Mouse (Mus musculus) midbrain, embryonic 10.5 days (tissue): ENCODE data around the gene Glp2r. TPM values are rescaled to one million over a fixed set of nuclear protein-coding genes. Genes with fewer than 3 reads are reported as not detected.
A peak's percentile ranks its signal among the peaks of the same experiment; 100 is the strongest.

Experiments used
- DNase-seq: peaks from one replicate; pipeline ENCODE4 v3.0.0-alpha.2; 2017; ENCODE audit warnings: low spot score
- H3K27ac ChIP-seq: fragments of 300-500 bp; sonication (generic); replicated peaks from 2 replicates; pipeline ENCODE4 v1.5.1; 2016; ENCODE audit warnings: mild to moderate bottlenecking
- H3K27me3 ChIP-seq: fragments of 300-500 bp; sonication (generic); 2 replicates; pipeline ENCODE4 v1.6.1; 2016; ENCODE audit warnings: low read depth, mild to moderate bottlenecking; ENCODE audit not compliant: poor library complexity, severe bottlenecking
- H3K36me3 ChIP-seq: fragments of 300-500 bp; sonication (generic); 2 replicates; pipeline ENCODE4 v1.6.1; 2016; ENCODE audit warnings: mild to moderate bottlenecking, moderate library complexity
- H3K4me1 ChIP-seq: fragments of 300-500 bp; sonication (generic); 2 replicates; pipeline ENCODE4 v1.6.1; 2016
- H3K4me3 ChIP-seq: fragments of 300-500 bp; sonication (generic); 2 replicates; pipeline ENCODE4 v1.5.1; 2016; ENCODE audit warnings: mild to moderate bottlenecking, moderate library complexity
- H3K9me3 ChIP-seq: fragments of 300-500 bp; sonication (generic); replicated peaks from 2 replicates; pipeline ENCODE4 v1.6.1; 2016; ENCODE audit warnings: mild to moderate bottlenecking
- WGBS: fragments of 180-500 bp; shearing (Covaris S2); methylation state at CpG from one replicate; pipeline ENCODE4 v1.1.7; 2016; 5-methylcytosine and 5-hydroxymethylcytosine counted together
- polyA plus RNA-seq: library from polyadenylated mRNA; unstranded; fragments of >200 nt; fragmentation: Nextera tagmentation; extraction: Ambion mirVana; gene quantifications from 2 replicates; pipeline ENCODE4 v1.2.1, GENCODE M21; 2016

Glp2r gene
- polyA plus RNA-seq, 1 experiment from 2014 or later = not detected

DNA sequence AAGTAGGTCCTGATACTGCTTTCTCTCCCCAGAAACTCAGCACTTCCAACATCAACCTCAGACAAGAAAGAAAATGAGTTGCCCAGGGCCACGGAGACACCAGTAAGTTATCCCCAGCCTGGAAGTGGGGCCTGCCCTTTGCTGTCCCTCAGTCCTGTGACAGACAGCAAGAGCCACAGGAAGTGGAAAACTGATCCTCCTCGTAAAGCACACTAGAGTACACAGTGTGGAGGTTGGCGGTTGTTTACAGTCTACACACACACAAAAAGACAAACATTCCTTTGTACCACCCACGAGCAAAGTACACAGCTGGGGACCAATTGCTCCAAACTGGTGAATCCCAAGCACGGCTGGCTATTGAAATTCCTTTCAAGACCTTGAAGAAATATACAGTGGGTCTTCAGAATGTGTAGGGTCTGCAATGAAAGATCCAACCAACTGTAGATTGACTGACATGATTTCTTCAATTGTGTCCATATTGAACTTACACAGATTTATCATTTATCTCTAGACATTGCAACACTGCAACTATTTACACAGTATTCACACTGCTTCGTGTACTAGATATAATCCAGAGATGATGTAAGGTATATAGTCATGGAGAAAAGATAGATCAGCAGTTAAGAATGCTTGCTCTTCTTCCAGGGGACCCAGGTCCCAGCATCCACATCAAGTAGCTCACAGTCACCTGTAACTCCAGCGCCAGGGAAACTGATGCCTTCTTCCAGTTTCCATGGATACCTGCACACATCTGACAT, 48.4 kb downstream of the Glp2r start:
- no peaks in the 10 kb centered on the region for H3K9me3 ChIP-seq
- no peak overlapping the region for H3K4me3 ChIP-seq
- H3K27me3 ChIP-seq = no peaks in the 10 kb centered on the region
- 70% methylated on average over 7 of the region's 7 CpGs for WGBS
- peaks cover 6% of the 10 kb centered on the region; the same call in 1 of the 2 replicates for H3K4me1 ChIP-seq
- H3K27ac ChIP-seq = no peak overlapping the region
- DNase-seq = no peak
- H3K36me3 ChIP-seq = no peaks in the 10 kb centered on the region

DNA sequence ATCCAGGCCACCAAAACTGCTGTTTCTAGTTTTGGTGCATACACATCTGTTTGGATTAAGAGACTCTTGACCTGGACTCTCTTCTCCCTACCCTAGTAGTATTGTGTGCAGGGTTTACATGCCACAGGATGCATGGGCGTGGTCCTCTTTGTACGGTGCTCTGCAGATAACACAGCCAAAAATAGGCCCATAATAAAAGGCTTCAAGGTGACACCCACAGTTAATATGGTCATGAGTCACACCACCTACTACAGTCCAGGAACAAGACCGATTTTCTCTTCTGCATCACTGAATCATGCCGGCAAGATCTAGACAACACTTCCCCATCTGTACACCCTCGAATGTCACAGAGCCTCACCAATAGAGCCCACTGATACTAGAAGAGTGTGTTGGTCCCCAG, 49.5 kb downstream of the Glp2r start:
- WGBS = 96% methylated on average over 5 of the region's 5 CpGs

DNA sequence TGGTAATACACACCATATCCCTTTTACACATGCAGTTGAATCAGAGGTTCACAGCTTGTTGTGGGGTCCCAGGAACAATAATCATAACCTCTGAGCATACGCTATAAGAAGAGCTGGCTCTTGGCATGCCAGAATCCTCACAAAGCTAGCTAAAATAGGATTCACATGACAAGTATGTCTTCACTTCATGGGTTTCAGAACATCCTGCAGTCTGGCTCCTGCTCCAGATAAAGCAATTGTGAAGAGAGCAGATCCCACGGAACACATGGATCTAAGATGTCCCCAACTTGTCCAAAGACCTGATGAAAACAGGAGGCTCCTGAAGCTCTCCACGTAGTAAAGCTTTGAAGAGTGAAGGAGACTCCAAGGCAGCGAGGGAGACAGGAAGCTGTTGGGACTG, 55.6 kb downstream of the Glp2r start:
- DNase-seq = no peak
- Histone ChIP-seq H3K4me3 (no peak overlapping the region), H3K27ac (no peak overlapping the region), H3K4me1 (no peaks in the 10 kb centered on the region), H3K9me3 (no peaks in the 10 kb centered on the region), H3K36me3 (no peaks in the 10 kb centered on the region), H3K27me3 (no peaks in the 10 kb centered on the region)
- 89% methylated on average over 4 of the region's 4 CpGs for WGBS

More for the DNA sequence above, 49.5 kb downstream of the Glp2r start:
- H3K27me3 ChIP-seq = no peaks in the 10 kb centered on the region
- H3K27ac ChIP-seq = no peak overlapping the region
- H3K9me3 ChIP-seq = no peaks in the 10 kb centered on the region
- peaks cover 6% of the 10 kb centered on the region; the same call in 1 of the 2 replicates for H3K4me1 ChIP-seq
- H3K4me3 ChIP-seq = no peak overlapping the region
- H3K36me3 ChIP-seq = no peaks in the 10 kb centered on the region
- no peak for DNase-seq

DNA sequence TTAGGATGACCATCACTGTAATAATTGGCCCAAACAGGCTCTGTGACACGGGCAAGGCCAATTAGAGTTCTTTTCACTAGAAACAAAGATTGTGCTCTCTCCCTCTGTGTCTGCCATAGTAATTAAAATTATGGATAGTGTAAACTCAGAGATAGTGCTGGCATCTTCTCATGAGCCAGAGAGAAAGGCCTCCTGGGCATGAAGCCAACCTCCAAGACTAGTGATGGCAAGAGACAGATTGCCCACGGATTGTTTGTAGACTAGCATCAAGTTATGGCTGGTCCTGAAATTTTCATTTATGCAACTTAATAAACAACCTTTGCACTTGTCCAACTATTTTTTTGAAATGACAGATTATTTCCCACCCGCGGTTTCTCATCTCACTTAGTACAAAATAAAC, 58.0 kb downstream of the Glp2r start:
- 90% methylated on average over 4 of the region's 4 CpGs for WGBS
- Histone ChIP-seq H3K4me3 (no peak overlapping the region), H3K4me1 (no peaks in the 10 kb centered on the region), H3K9me3 (no peaks in the 10 kb centered on the region), H3K27me3 (no peaks in the 10 kb centered on the region), H3K36me3 (no peaks in the 10 kb centered on the region), H3K27ac (no peak overlapping the region)
- no peak for DNase-seq

DNA sequence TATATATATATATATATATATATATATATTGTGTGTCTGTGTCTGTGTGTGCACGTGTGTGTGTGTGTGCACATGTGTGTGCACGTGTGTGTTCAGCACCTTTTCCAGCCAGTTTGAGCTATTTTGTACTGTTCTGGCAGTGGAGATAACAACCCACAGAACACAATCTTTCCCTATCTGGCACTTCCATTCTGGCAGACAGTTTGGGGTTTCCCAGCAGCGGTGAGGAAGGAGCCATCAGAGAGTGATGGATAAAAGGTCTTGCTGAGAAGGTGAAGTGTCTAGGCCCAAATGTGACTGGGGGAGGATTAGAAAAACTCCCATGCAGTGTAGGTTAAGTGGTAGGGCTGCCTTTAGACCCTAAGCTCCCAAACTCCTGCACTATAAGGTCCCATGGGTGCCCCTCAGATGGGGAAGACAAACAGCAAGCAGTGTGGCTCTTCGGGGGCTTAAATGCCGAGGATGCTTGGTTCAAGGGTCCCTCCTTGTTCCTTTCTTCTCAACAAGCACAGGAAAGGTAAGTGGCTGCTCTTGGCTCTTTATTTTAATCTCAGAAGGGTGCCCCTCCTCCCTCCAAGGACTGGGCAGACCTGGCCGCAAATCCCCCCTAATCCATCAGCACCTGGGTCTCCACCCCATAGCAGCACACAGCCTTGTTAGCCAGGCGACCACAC, 76.1 kb downstream of the Glp2r start, which contains the start of gene Rcvrn:
TSS of gene Rcvrn (plus strand) at position 624 of the 674 bp plus-strand sequence.
- 0 out of 2 replicates have a peak, but pooled peaks cover 6% of the 10 kb centered on the region for H3K27me3 ChIP-seq
- H3K4me3 ChIP-seq = no peak within 1 kb of the TSS
- H3K36me3 ChIP-seq = no peaks in the 10 kb centered on the region
- no peaks in the 10 kb centered on the region for H3K9me3 ChIP-seq
- peaks cover 7% of the 10 kb centered on the region; the same call in 1 of the 2 replicates for H3K4me1 ChIP-seq
- no peak within 1 kb of the TSS for H3K27ac ChIP-seq
- 64% methylated on average over 7 of the region's 7 CpGs for WGBS
- no peak for DNase-seq

DNA sequence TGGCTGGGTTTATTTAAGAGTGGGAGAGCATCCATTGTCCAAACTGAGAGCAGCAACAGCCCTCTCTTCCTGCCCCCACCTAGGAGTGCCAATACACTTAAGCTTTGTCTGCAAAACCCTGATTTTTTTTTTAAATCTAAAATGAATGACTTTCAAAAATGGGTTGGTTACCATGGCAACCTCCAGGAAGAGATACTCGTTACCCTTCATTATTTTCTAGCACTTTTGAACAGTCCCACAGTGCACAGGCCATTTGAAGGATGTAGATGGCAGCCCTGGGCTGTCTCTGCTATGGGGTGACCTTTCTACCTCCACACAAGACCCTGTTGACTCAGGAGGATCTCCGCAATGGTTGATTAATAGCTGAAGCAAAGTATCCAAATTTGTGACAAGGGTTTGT, 84.8 kb downstream of the Glp2r start:
- 82% methylated on average over 2 of the region's 2 CpGs for WGBS
- no peaks in the 10 kb centered on the region for H3K27me3 ChIP-seq
- no peaks in the 10 kb centered on the region for H3K9me3 ChIP-seq
- no peaks in the 10 kb centered on the region for H3K36me3 ChIP-seq
- peaks cover 13% of the 10 kb centered on the region; the same call in 1 of the 2 replicates for H3K4me1 ChIP-seq
- DNase-seq = no peak
- H3K27ac ChIP-seq = no peak overlapping the region
- H3K4me3 ChIP-seq = no peak overlapping the region

DNA sequence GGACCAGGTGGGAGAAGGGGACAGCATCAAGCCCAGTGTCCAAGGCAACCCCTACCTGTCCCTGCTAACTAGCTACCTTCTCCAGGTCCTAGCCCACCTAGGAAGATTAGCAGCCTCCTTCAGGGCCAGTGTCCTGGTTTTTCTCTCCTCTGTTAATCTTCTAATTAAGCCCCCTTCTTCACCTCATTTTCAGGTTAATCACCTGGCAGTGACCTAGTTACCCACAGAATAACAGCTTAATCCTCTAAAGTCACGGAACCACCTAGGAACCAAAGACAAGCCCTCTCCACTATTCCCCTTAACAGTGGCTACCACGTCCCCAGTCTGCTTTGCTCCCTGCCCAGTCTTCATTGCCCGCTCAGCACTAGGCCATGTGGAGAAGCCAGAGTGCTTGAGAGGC, 89.1 kb downstream of the Glp2r start:
- 76% methylated on average over 3 of the region's 3 CpGs for WGBS
- no peak overlapping the region for H3K27ac ChIP-seq

DNA sequence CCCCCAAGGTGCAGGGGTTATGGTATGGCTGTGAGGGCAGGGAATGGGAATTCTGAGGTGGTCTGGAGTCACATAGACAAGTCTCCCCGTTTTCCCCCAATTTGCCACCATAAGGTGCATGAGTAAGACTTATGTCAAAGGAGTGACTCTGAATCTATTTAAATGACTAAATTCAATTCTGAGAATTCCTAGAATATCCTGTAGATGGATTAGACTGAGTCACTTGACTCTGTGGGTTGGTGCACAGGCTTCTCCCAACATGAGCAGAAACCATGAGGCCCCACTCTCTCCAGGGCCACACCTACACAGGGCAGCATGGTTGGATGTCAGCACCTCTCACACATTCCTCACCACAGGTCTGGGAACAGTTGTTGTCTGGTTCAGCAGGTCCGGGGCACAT, 91.0 kb downstream of the Glp2r start:
- no peak overlapping the region for H3K4me3 ChIP-seq
- no peaks in the 10 kb centered on the region for H3K9me3 ChIP-seq
- H3K27ac ChIP-seq = no peak overlapping the region
- H3K4me1 ChIP-seq = no peaks in the 10 kb centered on the region
- no peak for DNase-seq
- H3K36me3 ChIP-seq = no peaks in the 10 kb centered on the region
- 85% methylated on average over 2 of the region's 2 CpGs for WGBS
- H3K27me3 ChIP-seq = no peaks in the 10 kb centered on the region

More for the DNA sequence above, 89.1 kb downstream of the Glp2r start:
- Histone ChIP-seq H3K4me3 (no peak overlapping the region), H3K9me3 (no peaks in the 10 kb centered on the region), H3K36me3 (no peaks in the 10 kb centered on the region), H3K27me3 (no peaks in the 10 kb centered on the region), H3K4me1 (no peaks in the 10 kb centered on the region)
- DNase-seq = no peak

DNA sequence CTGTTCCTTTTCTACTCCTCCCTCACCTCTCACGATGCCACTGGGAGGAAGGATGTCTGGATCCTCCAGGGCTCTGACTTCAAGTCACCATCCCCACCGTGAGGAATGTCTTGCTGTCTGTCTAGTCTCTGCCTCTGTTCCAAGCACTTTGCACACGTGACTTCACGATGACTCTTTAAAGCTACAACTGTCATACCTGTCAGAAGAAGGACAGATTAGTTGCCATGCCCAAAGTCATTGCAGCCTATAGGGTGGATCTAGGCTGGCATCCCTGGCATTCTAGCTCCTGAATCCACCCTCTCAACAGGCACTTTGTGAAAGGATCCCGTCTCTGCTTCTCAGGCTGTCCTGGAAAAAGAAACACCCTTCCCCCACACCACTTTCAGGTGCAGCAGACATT, 91.7 kb downstream of the Glp2r start:
- H3K27ac ChIP-seq = no peak overlapping the region

DNA sequence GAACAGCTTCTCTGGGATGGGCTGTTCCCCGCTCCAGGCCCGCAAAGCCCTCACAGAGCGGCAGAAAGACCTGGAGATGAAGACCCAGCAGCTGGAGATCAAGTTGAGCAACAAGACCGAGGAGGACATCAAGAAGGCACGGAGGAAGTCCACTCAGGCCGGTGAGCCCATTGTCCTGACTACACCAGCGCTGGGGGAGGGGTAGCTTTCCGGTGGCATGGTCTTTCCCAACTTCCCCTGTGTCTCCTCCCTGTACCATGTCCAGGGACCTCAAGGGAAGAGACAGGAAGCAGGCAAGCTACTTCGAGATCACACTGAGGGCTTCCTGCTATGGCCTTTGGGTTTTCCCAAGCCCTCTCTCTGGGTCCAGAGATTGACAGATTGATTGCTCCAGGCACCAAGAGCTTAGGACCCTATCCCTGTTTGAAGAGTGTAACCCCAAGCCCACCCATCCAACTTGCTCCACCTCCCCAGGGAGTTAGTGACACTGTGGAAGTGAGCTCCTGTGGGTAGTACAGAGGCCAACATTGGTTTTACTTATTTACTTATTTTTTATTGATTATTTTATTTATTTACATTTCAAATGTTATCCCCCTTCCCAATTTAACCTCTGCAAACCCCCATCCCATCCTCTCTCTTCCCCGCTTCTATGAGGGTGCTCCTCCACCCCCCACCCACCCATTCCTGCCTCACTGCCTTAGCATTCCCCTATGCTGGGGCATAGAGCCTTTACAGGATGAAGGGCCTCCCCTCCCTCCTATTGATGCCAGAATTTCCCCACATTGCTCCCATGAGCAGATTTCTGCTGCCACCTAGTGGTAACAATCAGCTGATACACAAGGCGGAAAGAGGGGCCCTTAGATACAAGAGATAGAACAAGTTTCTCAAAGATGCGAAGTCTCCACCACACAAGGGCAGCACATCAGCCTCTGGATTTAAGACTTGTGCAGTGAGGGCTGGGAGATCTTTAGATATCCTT, 95.1 kb downstream of the Glp2r start:
- DNase-seq = peak; percentile 56
- H3K27ac ChIP-seq = no peak overlapping the region
- H3K36me3 ChIP-seq = no peaks in the 10 kb centered on the region
- no peaks in the 10 kb centered on the region for H3K27me3 ChIP-seq
- WGBS = 63% methylated on average over 12 of the region's 12 CpGs
- no peak overlapping the region for H3K4me3 ChIP-seq
- no peaks in the 10 kb centered on the region for H3K9me3 ChIP-seq
- H3K4me1 ChIP-seq = no peaks in the 10 kb centered on the region

More for the DNA sequence above, 91.7 kb downstream of the Glp2r start:
- Histone ChIP-seq H3K4me1 (no peaks in the 10 kb centered on the region), H3K4me3 (no peak overlapping the region), H3K27me3 (no peaks in the 10 kb centered on the region), H3K9me3 (no peaks in the 10 kb centered on the region), H3K36me3 (no peaks in the 10 kb centered on the region)
- whole genome bisulfite sequencing = 76% methylated on average over 5 of the region's 5 CpGs
- no peak for DNase-seq

DNA sequence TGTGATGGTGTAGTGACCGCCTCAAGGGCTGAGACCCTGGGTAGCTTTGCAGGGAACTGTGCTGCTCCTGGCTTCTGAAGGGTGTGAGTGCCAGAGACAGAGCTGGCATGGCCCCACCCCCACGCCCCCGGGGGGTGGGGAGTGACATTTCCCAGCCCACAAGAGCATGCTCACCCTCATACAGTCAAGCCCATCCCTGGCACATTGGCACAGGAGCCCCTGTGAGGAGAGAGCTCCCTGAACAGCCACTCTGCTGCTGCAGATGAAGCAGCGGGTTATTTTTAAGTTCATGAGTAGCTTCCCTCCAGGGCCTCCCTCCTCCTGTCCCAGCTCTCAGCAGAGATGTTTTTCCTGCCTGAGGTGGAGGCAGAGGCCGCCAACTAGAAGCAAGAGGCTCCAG, 98.8 kb downstream of the Glp2r start:
- DNase-seq = no peak
- Histone ChIP-seq H3K4me3 (no peak overlapping the region), H3K36me3 (no peaks in the 10 kb centered on the region), H3K9me3 (no peaks in the 10 kb centered on the region), H3K27ac (no peak overlapping the region), H3K27me3 (no peaks in the 10 kb centered on the region), H3K4me1 (no peaks in the 10 kb centered on the region)
- WGBS = 83% methylated on average over 5 of the region's 5 CpGs

DNA sequence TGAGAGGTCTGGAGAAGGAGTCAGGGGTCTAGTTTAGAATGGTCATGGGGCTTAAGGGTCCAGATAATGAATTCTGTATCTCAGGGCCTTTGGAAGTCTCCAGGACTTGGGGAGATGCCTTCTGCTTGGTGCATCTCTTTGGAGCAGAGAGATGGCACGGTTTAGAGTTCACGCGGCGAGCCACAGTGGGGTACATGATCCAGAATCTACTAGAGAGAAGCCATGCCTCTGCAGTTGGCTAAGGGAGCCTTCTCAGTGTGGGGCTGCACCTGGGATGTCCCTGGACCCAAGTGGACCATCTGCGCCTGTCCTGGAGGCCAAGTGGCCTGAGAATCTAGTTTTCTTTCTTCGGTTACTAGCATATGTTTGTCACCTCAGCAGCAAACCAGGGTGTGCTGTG, 100.9 kb downstream of the Glp2r start:
- no peak overlapping the region for H3K27ac ChIP-seq
- no peak for DNase-seq
- H3K9me3 ChIP-seq = no peaks in the 10 kb centered on the region
- no peaks in the 10 kb centered on the region for H3K36me3 ChIP-seq
- no peaks in the 10 kb centered on the region for H3K4me1 ChIP-seq
- WGBS = 96% methylated on average over 6 of the region's 6 CpGs
- H3K27me3 ChIP-seq = no peaks in the 10 kb centered on the region
- H3K4me3 ChIP-seq = no peak overlapping the region
